Mouse (Mus musculus) cerebellum, postnatal 4 days (tissue): Measurements from ENCODE around the gene Hps3.

Experiments
- DNase-seq, 2 experiments: peaks; one replicate each; pipeline ENCODE4 v3.0.0; 2022; ENCODE audit warnings: low spot score in 2 of 2, mixed read lengths in 1 of 2

Gene Hps3

DNA sequence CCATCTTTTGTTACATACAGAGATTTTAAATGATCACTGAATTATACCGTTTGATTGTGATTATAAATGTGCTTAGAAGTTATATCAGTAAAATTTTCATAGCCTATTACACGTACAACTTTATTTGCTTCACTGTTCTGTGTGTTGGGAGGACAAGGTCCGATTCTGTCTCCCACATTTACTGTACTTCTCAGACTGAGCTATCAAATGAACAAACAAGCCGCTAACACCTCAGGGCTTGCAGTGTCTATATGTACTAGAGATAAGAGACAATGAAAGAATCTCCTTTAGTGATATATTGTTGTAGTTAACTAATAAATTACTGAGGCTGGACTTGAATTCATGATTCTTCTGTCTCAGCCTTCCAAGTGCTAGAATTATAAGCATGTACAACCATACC, 27.8 kb downstream of the Hps3 start:
- DNase-seq = no peak

DNA sequence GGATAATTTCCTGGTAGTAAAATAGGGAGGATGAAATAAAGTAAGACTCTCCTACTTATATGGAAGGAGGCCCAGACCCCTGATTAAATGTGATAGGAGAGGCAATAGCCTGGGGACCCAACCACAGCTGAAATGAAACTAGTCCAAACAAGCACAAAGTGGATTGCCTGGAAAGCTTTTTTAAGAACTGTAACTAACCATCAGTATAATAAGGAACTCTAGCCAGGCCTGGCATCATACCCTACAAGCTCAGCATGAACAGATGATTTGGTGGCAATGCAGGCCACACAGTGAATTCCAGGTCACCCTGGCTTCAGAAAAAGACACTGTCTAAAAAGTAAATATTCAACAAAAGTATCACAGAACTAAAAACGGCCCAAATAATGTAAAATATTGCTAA, 29.5 kb downstream of the Hps3 start:
- DNase-seq = no peak

GRCm38 (mm10) chr3:20004422-20004821, 30.7 kb downstream of the Hps3 start:
- no peak for DNase-seq

DNA sequence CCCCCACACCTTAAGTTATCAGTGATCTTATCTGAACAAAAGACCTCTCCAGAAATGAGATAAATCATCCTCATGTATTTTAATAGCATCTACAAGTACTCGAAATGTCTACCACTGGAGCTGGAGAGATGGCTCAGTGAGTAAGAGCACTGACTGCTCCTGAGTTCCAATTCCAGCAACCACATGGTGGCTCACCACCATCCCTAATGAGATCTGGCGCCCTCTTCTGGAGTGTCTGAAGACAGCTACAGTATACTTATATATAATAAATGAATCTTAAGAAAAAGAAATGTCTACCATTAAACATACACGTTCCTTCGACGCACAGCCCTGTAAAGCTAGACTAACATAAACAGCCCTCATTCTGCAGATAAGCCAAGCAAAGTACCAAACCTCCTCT, 32.3 kb downstream of the Hps3 start:
- DNase-seq = no peak

- DNase-seq = no peak
These were observed 34.3 kb downstream of the Hps3 start for GRCm38 (mm10) chr3:20000806-20001205.

DNA sequence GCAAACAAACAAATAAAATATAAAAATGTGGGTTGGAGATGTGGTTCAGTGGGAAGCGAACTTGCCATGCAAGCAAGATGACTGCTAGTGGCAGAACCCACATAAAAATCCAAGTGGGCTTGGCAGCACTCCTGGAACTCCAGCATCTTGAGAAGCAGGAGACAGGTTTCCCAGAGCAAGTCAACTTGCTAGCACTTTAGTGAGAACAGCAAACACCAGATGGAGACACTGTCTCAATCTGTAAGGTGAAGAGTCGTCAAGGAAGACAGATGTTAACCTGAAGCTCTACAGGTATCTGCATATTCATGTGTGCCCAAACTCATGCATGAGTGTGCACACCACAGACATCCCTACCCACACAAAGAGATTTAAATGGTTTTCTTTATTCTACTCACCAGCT, 35.6 kb downstream of the Hps3 start:
- DNase-seq = no peak

- no peak for DNase-seq
These were observed 42.7 kb downstream of the Hps3 start for GRCm38 (mm10) chr3:19992388-19992787.

DNA sequence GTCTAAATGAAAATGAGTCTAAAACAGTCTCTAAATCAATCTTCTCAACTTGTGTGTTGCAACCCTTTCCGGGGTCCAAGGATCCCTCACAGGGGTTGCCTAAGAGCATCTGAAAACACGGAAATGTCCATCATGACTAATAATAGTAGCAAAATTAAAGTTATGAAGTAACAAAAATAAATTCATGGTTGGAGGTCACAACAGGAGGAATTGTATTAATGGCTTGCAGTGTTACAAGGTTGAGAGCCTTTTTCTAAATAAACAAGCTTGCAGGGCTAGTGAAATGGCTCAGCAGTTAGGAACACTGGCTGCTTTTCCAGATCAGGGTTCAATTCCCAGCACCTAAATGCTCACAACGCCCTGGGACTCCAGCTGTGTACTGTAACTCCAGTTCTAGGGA, 45.1 kb downstream of the Hps3 start:
- no peak for DNase-seq

GRCm38 (mm10) chr3:19986123-19986522, 49.0 kb downstream of the Hps3 start:
- DNase-seq = no peak

DNA sequence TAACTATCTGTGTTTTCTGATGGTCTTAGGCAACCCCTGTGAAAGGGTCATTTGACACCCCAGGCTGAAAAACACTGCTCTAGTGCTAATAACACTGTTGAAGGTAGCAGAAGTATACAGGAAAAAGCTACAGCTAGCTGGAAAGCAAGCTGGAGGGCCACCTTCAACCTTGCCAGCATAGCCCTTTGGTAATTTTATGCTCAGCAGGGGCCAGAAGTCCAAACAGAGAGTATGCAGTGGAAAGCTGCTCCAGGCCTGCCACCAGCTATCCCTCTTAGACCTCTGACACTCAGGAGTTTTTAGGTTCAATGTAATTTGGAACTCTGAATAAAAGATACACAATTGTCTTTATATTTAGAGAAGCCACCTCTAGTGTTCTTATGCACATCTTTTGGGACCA, 52.3 kb downstream of the Hps3 start:
- no peak for DNase-seq

- DNase-seq = no peak
These were observed 54.0 kb downstream of the Hps3 start for GRCm38 (mm10) chr3:19981156-19981555.

DNA sequence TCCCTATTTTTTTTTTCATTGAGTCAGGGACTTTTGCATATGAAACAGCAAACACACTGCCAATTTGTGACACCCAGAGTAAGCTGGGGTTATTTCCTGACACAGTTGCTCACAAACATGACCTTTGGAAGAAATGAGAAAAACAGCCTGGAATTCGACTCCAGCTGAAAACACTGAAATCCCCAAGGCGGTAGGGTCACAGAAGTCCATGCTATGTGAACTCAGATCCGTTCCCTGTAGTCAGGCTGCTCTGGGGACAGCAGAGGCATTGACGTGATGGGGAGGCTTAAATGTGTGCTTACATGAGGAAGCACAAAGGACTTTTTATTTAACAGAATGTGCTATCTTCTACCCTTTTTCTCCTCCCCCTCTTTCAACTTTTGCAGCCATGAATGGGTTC, 56.6 kb downstream of the Hps3 start:
- DNase-seq = no peak

DNA sequence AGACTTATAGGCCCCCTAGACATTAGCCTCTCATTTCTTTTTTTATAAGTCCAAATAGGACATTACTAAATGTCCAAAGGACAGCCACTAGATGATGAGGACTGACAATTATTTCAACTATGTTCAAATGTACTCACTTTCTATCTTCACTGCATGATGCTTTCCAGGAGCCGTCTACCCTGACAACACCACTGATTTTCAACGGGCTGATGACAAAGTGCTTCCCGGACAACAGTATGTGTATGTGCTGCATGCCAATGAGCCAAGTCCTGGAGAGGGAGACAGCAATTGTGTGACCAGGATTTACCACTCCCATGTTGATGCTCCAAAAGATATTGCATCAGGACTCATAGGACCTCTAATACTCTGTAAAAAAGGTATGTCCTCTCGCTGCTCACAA, 69.0 kb downstream of the Hps3 start:
- DNase-seq = no peak

- no peak for DNase-seq
These were observed 69.9 kb downstream of the Hps3 start for GRCm38 (mm10) chr3:19965239-19965638.

- DNase-seq = no peak
These were observed 70.4 kb downstream of the Hps3 start for GRCm38 (mm10) chr3:19964625-19965188.

GRCm38 (mm10) chr3:19962769-19963513, 72.2 kb downstream of the Hps3 start:
- DNase-seq = no peak

GRCm38 (mm10) chr3:19961341-19961740, 73.8 kb downstream of the Hps3 start:
- no peak for DNase-seq

DNA sequence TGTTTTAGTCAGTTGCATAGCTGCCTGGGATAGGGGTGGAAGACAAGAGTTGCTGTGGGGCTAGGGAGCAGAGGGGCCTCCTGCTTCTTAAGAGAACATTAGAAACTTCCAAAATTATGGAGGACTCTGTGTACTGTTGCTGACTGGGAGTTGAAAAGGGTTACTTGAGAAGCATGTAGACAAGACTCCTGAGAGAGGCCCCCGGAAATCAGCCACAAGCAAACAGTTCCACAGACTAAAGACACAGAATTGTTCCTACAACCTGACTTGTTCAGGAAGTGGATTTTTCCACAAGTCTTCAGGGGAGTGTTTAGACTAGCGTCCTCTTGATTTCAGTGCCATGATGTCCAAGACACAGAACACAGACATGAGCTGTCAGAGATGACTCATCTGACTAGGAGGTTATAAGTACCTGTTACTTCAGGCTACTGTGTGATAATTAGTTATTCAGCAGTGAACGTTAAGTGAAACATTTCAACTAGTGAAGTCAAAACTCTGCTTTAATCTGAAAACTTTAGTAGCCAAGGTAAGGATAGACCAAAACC, 74.5 kb downstream of the Hps3 start:
- DNase-seq = no peak

GRCm38 (mm10) chr3:19958983-19959382, 76.1 kb downstream of the Hps3 start:
- no peak for DNase-seq

GRCm38 (mm10) chr3:19958031-19958430, 77.1 kb downstream of the Hps3 start:
- no peak for DNase-seq

GRCm38 (mm10) chr3:19956885-19957284, 78.2 kb downstream of the Hps3 start, which contains the start of gene Cp:
Gene Cp (plus strand): TSS chr3:19957054.
- DNase-seq = no peak

DNA sequence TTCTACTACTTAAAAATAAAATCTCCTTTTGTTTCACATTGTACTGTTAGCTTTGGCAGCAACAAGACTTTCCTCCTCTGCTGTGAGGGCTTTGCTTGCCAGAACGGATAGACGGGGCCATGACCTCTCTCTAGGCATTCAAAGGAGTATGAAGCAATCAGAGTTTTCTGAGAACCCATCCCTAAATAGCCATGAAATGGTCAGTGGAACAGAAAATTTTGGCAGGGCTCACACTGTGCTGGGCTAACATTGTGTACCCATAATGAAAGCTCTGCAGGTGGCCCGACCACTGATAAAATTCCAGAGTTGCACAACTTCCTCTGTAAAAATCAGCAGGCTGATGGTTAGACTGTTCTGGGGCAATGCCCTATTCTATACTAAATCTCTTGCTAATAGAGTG, 81.2 kb downstream of the Hps3 start:
- DNase-seq = peak in 1 of 2 experiments; percentile 8

DNA sequence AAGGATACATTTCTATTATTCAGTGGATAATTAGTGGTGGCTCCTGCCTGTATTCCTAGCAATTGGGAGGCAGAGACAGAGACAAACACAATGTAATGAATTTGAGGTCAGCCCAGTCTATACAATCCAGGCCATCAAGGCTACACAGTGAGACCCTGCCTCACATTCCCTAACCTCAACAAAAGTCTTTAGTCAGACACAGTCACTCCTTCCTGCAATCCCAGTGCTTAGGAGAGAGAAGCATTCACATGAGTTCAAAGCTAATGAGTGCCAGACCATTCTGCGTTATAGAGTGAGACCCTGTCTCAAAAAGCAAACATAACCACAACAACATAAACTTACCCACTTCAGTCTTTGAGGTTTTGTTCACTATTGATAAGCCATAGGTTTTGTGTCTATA, 81.7 kb downstream of the Hps3 start:
- no peak for DNase-seq
